Mouse (Mus musculus): ENCODE measurements at regions not wholly inside any gene's neighbourhood (a gene's known extent, or its start where the extent isn't known, plus 50 kb on each side); places are given as distances from the start of the nearest gene placed in this dataset.

- TF ChIP-seq CTCF (IDR thresholded peaks at IDR 0.05), result no peak
- no peak for TF ChIP-seq EP300 (IDR thresholded peaks at IDR 0.05)
Observed at GRCm38 (mm10) chr6:70457279-70457678, 334.8 kb downstream of the Rpia start.
